Comparison of ENCODE assay signal across 21 mouse cellular contexts in genomic region chr14:11752678-11753077, GRCm38 (mm10).
DNase-seq lines count a peak whose midpoint lies in the region; ATAC-seq lines count a peak whose summit lies in the region.
"Had no signal": no experiment of that assay in that cellular context is flagged by ENCODE, and none has a peak within 500 bp of the region (broad histone marks: within the 10 kb centered on the region; RNA-seq: fewer than 3 reads in every experiment).

No protein-coding gene starts in this region.

- no peak for DNase-seq in forebrain, embryonic 14.5 days (ENCODE audit: low spot score)
- DNase-seq in heart, adult 9 months (ENCODE audit: low spot score in 2 of 2), result no peak
- DNase-seq: adrenal gland, adult 2 months; adrenal gland, postnatal 14 days; cerebellum, adult 18-20 months; cerebellum, adult 9-10 months; cerebellum, postnatal 14 days; gastrocnemius, postnatal 10 days; gastrocnemius, postnatal 36 days; heart, adult 2 months; kidney, adult 18-20 months had no signal

- no peak overlapping the region for H3K4me3 ChIP-seq in forebrain, embryonic 14.5 days (ENCODE audit: low read depth, low read length)
- no peak overlapping the region for H3K4me3 ChIP-seq in forebrain, embryonic 15.5 days
- no peak overlapping the region for H3K4me3 ChIP-seq in midbrain, embryonic 15.5 days
- H3K4me3 ChIP-seq in midbrain, embryonic 16.5 days (ENCODE audit: low read depth, low read length), result no peak overlapping the region
- H3K4me3 ChIP-seq in forebrain, embryonic 16.5 days (replicated peaks; ENCODE audit: low read length), result no peak overlapping the region
- H3K4me3 ChIP-seq: heart, adult 2 months had no signal

- 57% methylated on average over 8 of the region's 8 CpGs for WGBS in forebrain, embryonic 14.5 days
- WGBS in forebrain, embryonic 15.5 days, result 61% methylated on average over 8 of the region's 8 CpGs
- WGBS in midbrain, embryonic 15.5 days, result 61% methylated on average over 8 of the region's 8 CpGs
- WGBS in midbrain, embryonic 16.5 days, result 60% methylated on average over 8 of the region's 8 CpGs
- WGBS in forebrain, embryonic 16.5 days, result 66% methylated on average over 8 of the region's 8 CpGs

- H3K27me3 ChIP-seq in forebrain, embryonic 14.5 days (replicated peaks; ENCODE audit: control insufficient read depth, insufficient read depth, low read length), result no peaks in the 10 kb centered on the region
- no peaks in the 10 kb centered on the region for H3K27me3 ChIP-seq in forebrain, embryonic 15.5 days
- H3K27me3 ChIP-seq in midbrain, embryonic 15.5 days (replicated peaks), result no peaks in the 10 kb centered on the region
- no peaks in the 10 kb centered on the region for H3K27me3 ChIP-seq in midbrain, embryonic 16.5 days (ENCODE audit: control insufficient read depth, insufficient read depth, low read depth, low read length)
- no peaks in the 10 kb centered on the region for H3K27me3 ChIP-seq in forebrain, embryonic 16.5 days (replicated peaks; ENCODE audit: control insufficient read depth, insufficient read depth, low read length)

- no peak overlapping the region for H3K27ac ChIP-seq in forebrain, embryonic 14.5 days (ENCODE audit: low read depth, low read length)
- no peak overlapping the region for H3K27ac ChIP-seq in forebrain, embryonic 15.5 days (replicated peaks)
- H3K27ac ChIP-seq in midbrain, embryonic 15.5 days, result no peak overlapping the region
- H3K27ac ChIP-seq in midbrain, embryonic 16.5 days (ENCODE audit: low read length), result no peak overlapping the region
- H3K27ac ChIP-seq in forebrain, embryonic 16.5 days (ENCODE audit: low read length), result no peak overlapping the region
- H3K27ac ChIP-seq: heart, adult 2 months; hindbrain, embryonic 14.5 days; hindbrain, postnatal 0 days had no signal

- H3K9ac ChIP-seq in forebrain, embryonic 14.5 days (ENCODE audit: low read length), result no peak overlapping the region
- no peak overlapping the region for H3K9ac ChIP-seq in forebrain, embryonic 15.5 days (replicated peaks)
- no peak overlapping the region for H3K9ac ChIP-seq in midbrain, embryonic 15.5 days
- no peak overlapping the region for H3K9ac ChIP-seq in midbrain, embryonic 16.5 days (ENCODE audit: low read depth, low read length)
- H3K9ac ChIP-seq in forebrain, embryonic 16.5 days (replicated peaks; ENCODE audit: low read depth, low read length), result no peak overlapping the region
- H3K9ac ChIP-seq: hindbrain, embryonic 14.5 days had no signal

- H3K4me1 ChIP-seq in forebrain, embryonic 14.5 days (ENCODE audit: control insufficient read depth, insufficient read depth, low read length), result peaks cover 4% of the 10 kb centered on the region; the same call in 1 of the 2 replicates
- peaks cover 4% of the 10 kb centered on the region for H3K4me1 ChIP-seq in forebrain, embryonic 15.5 days
- H3K4me1 ChIP-seq in midbrain, embryonic 15.5 days, result peaks cover 11% of the 10 kb centered on the region
- H3K4me1 ChIP-seq in midbrain, embryonic 16.5 days (ENCODE audit: control insufficient read depth, insufficient read depth, low read length), result peaks cover 5% of the 10 kb centered on the region
- H3K4me1 ChIP-seq in forebrain, embryonic 16.5 days (replicated peaks; ENCODE audit: control insufficient read depth, insufficient read depth, low read length), result peaks cover 4% of the 10 kb centered on the region; the same call in 1 of the 2 replicates

- no peak overlapping the region for H3K4me2 ChIP-seq in forebrain, embryonic 14.5 days (ENCODE audit: low read length)
- H3K4me2 ChIP-seq in forebrain, embryonic 15.5 days (replicated peaks), result no peak overlapping the region
- no peak overlapping the region for H3K4me2 ChIP-seq in midbrain, embryonic 15.5 days
- no peak overlapping the region for H3K4me2 ChIP-seq in midbrain, embryonic 16.5 days (ENCODE audit: low read length)
- no peak overlapping the region for H3K4me2 ChIP-seq in forebrain, embryonic 16.5 days (ENCODE audit: low read length)
- H3K4me2 ChIP-seq: heart, embryonic 11.5 days; hindbrain, embryonic 14.5 days had no signal

- peak; percentile 40; the same call in 1 of the 2 replicates for ATAC-seq in forebrain, embryonic 14.5 days
- ATAC-seq in forebrain, embryonic 15.5 days (replicated peaks), result no peak
- 0 out of 2 replicates have a peak, but pooled peaks have one; percentile 25 for ATAC-seq in midbrain, embryonic 15.5 days (replicated peaks)
- no peak; the same call in 1 of the 2 replicates for ATAC-seq in midbrain, embryonic 16.5 days
- peak; percentile 55; the same call in 1 of the 2 replicates for ATAC-seq in forebrain, embryonic 16.5 days
- ATAC-seq: CD4-positive, CD25-positive, alpha-beta regulatory T cell, adult 4 months; hindbrain, postnatal 0 days; inflammation-experienced regulatory T-cells, adult 6 months; intestine, embryonic 16.5 days had no signal

- no peaks in the 10 kb centered on the region for H3K9me3 ChIP-seq in forebrain, embryonic 14.5 days (replicated peaks; ENCODE audit: control insufficient read depth, low read length)
- H3K9me3 ChIP-seq in forebrain, embryonic 15.5 days, result no peaks in the 10 kb centered on the region
- H3K9me3 ChIP-seq in midbrain, embryonic 15.5 days, result no peaks in the 10 kb centered on the region
- no peaks in the 10 kb centered on the region for H3K9me3 ChIP-seq in midbrain, embryonic 16.5 days (replicated peaks; ENCODE audit: control insufficient read depth, low read length, poor library complexity, severe bottlenecking)
- no peaks in the 10 kb centered on the region for H3K9me3 ChIP-seq in forebrain, embryonic 16.5 days (ENCODE audit: control insufficient read depth, low read length)

- H3K36me3 ChIP-seq in forebrain, embryonic 14.5 days (ENCODE audit: control insufficient read depth, insufficient read depth, low read length), result no peaks in the 10 kb centered on the region
- no peaks in the 10 kb centered on the region for H3K36me3 ChIP-seq in forebrain, embryonic 15.5 days
- H3K36me3 ChIP-seq in midbrain, embryonic 15.5 days (replicated peaks), result no peaks in the 10 kb centered on the region
- no peaks in the 10 kb centered on the region for H3K36me3 ChIP-seq in midbrain, embryonic 16.5 days (ENCODE audit: control insufficient read depth, insufficient read depth, low read length)
- no peaks in the 10 kb centered on the region for H3K36me3 ChIP-seq in forebrain, embryonic 16.5 days (ENCODE audit: control insufficient read depth, insufficient read depth)

Comparison
In these comparisons a context has a peak if more than half of its experiments do, and no peak if none do; other contexts are left out.
1. ATAC-seq: peak in forebrain, embryonic 14.5 days (single experiment), midbrain, embryonic 15.5 days (single experiment) and forebrain, embryonic 16.5 days (single experiment); none in forebrain, embryonic 15.5 days (single experiment) and midbrain, embryonic 16.5 days (single experiment).